ENCODE assay signal across 19 mouse cellular contexts in genomic region chr12:116856307-116856706, GRCm38 (mm10).
A peak's percentile ranks its signal among the peaks of the same experiment; 100 is the strongest.
DNase-seq lines count a peak whose midpoint lies in the region; ATAC-seq lines count a peak whose summit lies in the region.
"Had no signal": no experiment of that assay in that cellular context is flagged by ENCODE, and none has a peak within 500 bp of the region (broad histone marks: within the 10 kb centered on the region; RNA-seq: fewer than 3 reads in every experiment).

No protein-coding gene starts in this region.

- H3K36me3 ChIP-seq in forebrain, embryonic 14.5 days (ENCODE audit: control insufficient read depth, insufficient read depth, low read length) = no peaks in the 10 kb centered on the region
- no peaks in the 10 kb centered on the region for H3K36me3 ChIP-seq in forebrain, embryonic 10.5 days (replicated peaks)
- peaks cover 6% of the 10 kb centered on the region for H3K36me3 ChIP-seq in hindbrain, embryonic 13.5 days
- H3K36me3 ChIP-seq in midbrain, embryonic 15.5 days (replicated peaks) = no peaks in the 10 kb centered on the region
- H3K36me3 ChIP-seq: limb, embryonic 13.5 days; liver, embryonic 15.5 days had no signal

- 49% methylated on average over 7 of the region's 7 CpGs for WGBS in forebrain, embryonic 14.5 days
- 69% methylated on average over 7 of the region's 7 CpGs for WGBS in forebrain, embryonic 10.5 days
- WGBS in hindbrain, embryonic 13.5 days = 51% methylated on average over 7 of the region's 7 CpGs
- WGBS in midbrain, embryonic 15.5 days = 46% methylated on average over 7 of the region's 7 CpGs

- no peak overlapping the region for H3K27ac ChIP-seq in forebrain, embryonic 14.5 days (ENCODE audit: low read depth, low read length)
- no peak overlapping the region for H3K27ac ChIP-seq in forebrain, embryonic 10.5 days
- peak overlapping the region; percentile 36; the same call in 1 of the 2 replicates for H3K27ac ChIP-seq in hindbrain, embryonic 13.5 days
- 0 out of 2 replicates have a peak overlapping the region, but pooled peaks have one; percentile 53 for H3K27ac ChIP-seq in midbrain, embryonic 15.5 days
- H3K27ac ChIP-seq: limb, embryonic 13.5 days; liver, embryonic 15.5 days had no signal

- no peaks in the 10 kb centered on the region for H3K27me3 ChIP-seq in forebrain, embryonic 14.5 days (replicated peaks; ENCODE audit: control insufficient read depth, insufficient read depth, low read length)
- no peaks in the 10 kb centered on the region for H3K27me3 ChIP-seq in forebrain, embryonic 10.5 days (ENCODE audit: poor library complexity, severe bottlenecking)
- no peaks in the 10 kb centered on the region for H3K27me3 ChIP-seq in hindbrain, embryonic 13.5 days
- no peaks in the 10 kb centered on the region for H3K27me3 ChIP-seq in midbrain, embryonic 15.5 days (replicated peaks)
- H3K27me3 ChIP-seq: limb, embryonic 13.5 days; liver, embryonic 15.5 days had no signal

- no peaks in the 10 kb centered on the region for H3K9me3 ChIP-seq in forebrain, embryonic 14.5 days (replicated peaks; ENCODE audit: control insufficient read depth, low read length)
- H3K9me3 ChIP-seq in forebrain, embryonic 10.5 days = no peaks in the 10 kb centered on the region
- no peaks in the 10 kb centered on the region for H3K9me3 ChIP-seq in hindbrain, embryonic 13.5 days
- H3K9me3 ChIP-seq in midbrain, embryonic 15.5 days = no peaks in the 10 kb centered on the region
- H3K9me3 ChIP-seq: limb, embryonic 13.5 days; liver, embryonic 15.5 days had no signal

- H3K4me3 ChIP-seq in forebrain, embryonic 14.5 days (ENCODE audit: low read depth, low read length) = no peak overlapping the region
- no peak overlapping the region for H3K4me3 ChIP-seq in forebrain, embryonic 10.5 days
- no peak overlapping the region for H3K4me3 ChIP-seq in hindbrain, embryonic 13.5 days
- H3K4me3 ChIP-seq in midbrain, embryonic 15.5 days = no peak overlapping the region
- H3K4me3 ChIP-seq: limb, embryonic 13.5 days; liver, embryonic 15.5 days had no signal

- no peak overlapping the region for H3K9ac ChIP-seq in forebrain, embryonic 14.5 days (ENCODE audit: low read length)
- no peak overlapping the region for H3K9ac ChIP-seq in hindbrain, embryonic 13.5 days
- H3K9ac ChIP-seq in midbrain, embryonic 15.5 days = no peak overlapping the region
- H3K9ac ChIP-seq: limb, embryonic 13.5 days; liver, embryonic 15.5 days had no signal

- no peaks in the 10 kb centered on the region for H3K4me1 ChIP-seq in forebrain, embryonic 14.5 days (ENCODE audit: control insufficient read depth, insufficient read depth, low read length)
- H3K4me1 ChIP-seq in forebrain, embryonic 10.5 days = peaks cover 6% of the 10 kb centered on the region; the same call in 1 of the 2 replicates
- peaks cover 13% of the 10 kb centered on the region for H3K4me1 ChIP-seq in hindbrain, embryonic 13.5 days (replicated peaks)
- H3K4me1 ChIP-seq in midbrain, embryonic 15.5 days = peaks cover 8% of the 10 kb centered on the region
- H3K4me1 ChIP-seq: limb, embryonic 13.5 days; liver, embryonic 15.5 days had no signal

- no peak overlapping the region for H3K4me2 ChIP-seq in forebrain, embryonic 14.5 days (ENCODE audit: low read length)
- H3K4me2 ChIP-seq in hindbrain, embryonic 13.5 days = no peak overlapping the region
- no peak overlapping the region for H3K4me2 ChIP-seq in midbrain, embryonic 15.5 days
- H3K4me2 ChIP-seq: heart, embryonic 11.5 days; limb, embryonic 13.5 days; liver, embryonic 15.5 days had no signal

- DNase-seq in forebrain, embryonic 14.5 days (ENCODE audit: low spot score) = peak; percentile 17
- no peak for DNase-seq in forebrain, embryonic 10.5 days (ENCODE audit: extremely low spot score, low spot score)
- DNase-seq in brain, adult 2 months (ENCODE audit: low read depth, low spot score) = peak; percentile 65
- no peak for DNase-seq in thymus, adult 18-20 months
- DNase-seq in T-cell, adult 2 months (ENCODE audit: low spot score) = no peak
- DNase-seq: adrenal gland, postnatal 25 days; cerebellum, adult 9-10 months; gastrocnemius, postnatal 14 days; heart, postnatal 36 days; kidney, adult 18-20 months; kidney, postnatal 25 days; right cerebral cortex, postnatal 4 days had no signal

- ATAC-seq in forebrain, embryonic 14.5 days = peak; percentile 44; the same call in 1 of the 2 replicates
- 0 out of 2 replicates have a peak, but pooled peaks have one; percentile 43 for ATAC-seq in hindbrain, embryonic 13.5 days (ENCODE audit: low FRiP score)
- ATAC-seq in midbrain, embryonic 15.5 days (replicated peaks) = peak; percentile 65; the same call in 1 of the 2 replicates
- ATAC-seq: activated CD4-positive, CD25-positive, alpha-beta regulatory T cell, adult 4 months; lung, postnatal 0 days had no signal

Comparison
In these comparisons a context has a peak if more than half of its experiments do, and no peak if none do; other contexts are left out.
1. DNase-seq: peak in forebrain, embryonic 14.5 days (single experiment) and brain, adult 2 months (single experiment); none in forebrain, embryonic 10.5 days (single experiment), thymus, adult 18-20 months (0 of 2) and T-cell, adult 2 months (single experiment).
2. H3K27ac ChIP-seq: peak in hindbrain, embryonic 13.5 days (single experiment) and midbrain, embryonic 15.5 days (single experiment); none in forebrain, embryonic 14.5 days (single experiment) and forebrain, embryonic 10.5 days (single experiment).
3. Peak in every context shown above with its lines, with median percentiles within 50 percentile points of each other: ATAC-seq.